Mouse (Mus musculus) embryo, embryonic 10 days (tissue): ENCODE measurements around the gene Immp2l.
A peak's percentile ranks its signal among the peaks of the same experiment; 100 is the strongest.

Experiments used
- DNase-seq: peaks from one replicate; pipeline ENCODE4 v3.0.0-alpha.2; 2015; ENCODE audit warnings: low spot score

The Immp2l gene

GRCm38 (mm10) chr12:41316426-41316825 lies 292.5 kb downstream of the Immp2l start:
- DNase-seq: no peak

- DNase-seq: no peak
Measured at GRCm38 (mm10) chr12:41317431-41317830, 293.5 kb downstream of the Immp2l start.

- DNase-seq: no peak
Measured at GRCm38 (mm10) chr12:41322018-41322417, 298.1 kb downstream of the Immp2l start.

- DNase-seq: no peak
Measured at GRCm38 (mm10) chr12:41324418-41324817, 300.5 kb downstream of the Immp2l start.

- no peak for DNase-seq
Measured at GRCm38 (mm10) chr12:41325756-41326155, 301.9 kb downstream of the Immp2l start.

GRCm38 (mm10) chr12:41330988-41331671 lies 307.2 kb downstream of the Immp2l start:
- DNase-seq: no peak

GRCm38 (mm10) chr12:41345621-41346020 lies 321.7 kb downstream of the Immp2l start:
- no peak for DNase-seq

GRCm38 (mm10) chr12:41347494-41347893 lies 323.6 kb downstream of the Immp2l start:
- DNase-seq: no peak

GRCm38 (mm10) chr12:41349386-41349785 lies 325.5 kb downstream of the Immp2l start:
- no peak for DNase-seq

- no peak for DNase-seq
Measured at GRCm38 (mm10) chr12:41349814-41350213, 325.9 kb downstream of the Immp2l start.

- no peak for DNase-seq
Measured at GRCm38 (mm10) chr12:41351275-41351674, 327.4 kb downstream of the Immp2l start.

GRCm38 (mm10) chr12:41354857-41355256 lies 331.0 kb downstream of the Immp2l start:
- no peak for DNase-seq

GRCm38 (mm10) chr12:41356040-41356439 lies 332.1 kb downstream of the Immp2l start:
- DNase-seq: peak; percentile 35

GRCm38 (mm10) chr12:41386685-41387084 lies 362.8 kb downstream of the Immp2l start:
- DNase-seq: no peak

GRCm38 (mm10) chr12:41394231-41394630 lies 370.3 kb downstream of the Immp2l start:
- DNase-seq: no peak

GRCm38 (mm10) chr12:41401136-41401535 lies 377.2 kb downstream of the Immp2l start:
- DNase-seq: no peak

GRCm38 (mm10) chr12:41401923-41402322 lies 378.0 kb downstream of the Immp2l start:
- DNase-seq: no peak

- no peak for DNase-seq
Measured at GRCm38 (mm10) chr12:41409431-41409830, 385.5 kb downstream of the Immp2l start.

GRCm38 (mm10) chr12:41416635-41417034 lies 392.7 kb downstream of the Immp2l start:
- DNase-seq: no peak

- DNase-seq: peak; percentile 12
Measured at GRCm38 (mm10) chr12:41417099-41417498, 393.2 kb downstream of the Immp2l start.

GRCm38 (mm10) chr12:41417961-41418360 lies 394.1 kb downstream of the Immp2l start:
- DNase-seq: no peak

GRCm38 (mm10) chr12:41425101-41425679 lies 401.3 kb downstream of the Immp2l start:
- no peak for DNase-seq

- peak; percentile 6 for DNase-seq
Measured at GRCm38 (mm10) chr12:41427464-41427863, 403.6 kb downstream of the Immp2l start.

- no peak for DNase-seq
Measured at GRCm38 (mm10) chr12:41428806-41429205, 404.9 kb downstream of the Immp2l start.
